Mouse (Mus musculus) left cerebral cortex, adult 8-10 months (tissue): ENCODE measurements around the gene Ntpcr. TPM values are rescaled to one million over a fixed set of nuclear protein-coding genes. Genes with fewer than 3 reads are reported as not detected.

ENCODE experiments used
- DNase-seq, 2 experiments: peaks; one replicate each; pipeline ENCODE4 v3.0.0; 2022; ENCODE audit warnings: low spot score in 2 of 2
- total RNA-seq, 4 experiments: library from RNA; stranded (reverse); gene quantifications; 2 replicates each; pipeline ENCODE4 v1.2.4; 2022

Gene Ntpcr
- 10 to 100 TPM; 21.7 to 30.4 (median 22.8) TPM for total RNA-seq

GRCm38 (mm10) chr8:125729746-125730145 lies at the start of gene Ntpcr:
TSS of gene Ntpcr (plus strand) at chr8:125729963.
- no peak for DNase-seq

- no peak for DNase-seq
Measured at GRCm38 (mm10) chr8:125680851-125681408, 48.8 kb upstream of the Ntpcr start.

GRCm38 (mm10) chr8:125685216-125685760 lies 44.5 kb upstream of the Ntpcr start:
- DNase-seq: no peak

GRCm38 (mm10) chr8:125686221-125686865 lies 43.4 kb upstream of the Ntpcr start:
- DNase-seq: no peak

- no peak for DNase-seq
Measured at GRCm38 (mm10) chr8:125690166-125690915, 39.4 kb upstream of the Ntpcr start.

GRCm38 (mm10) chr8:125690961-125691360 lies 38.8 kb upstream of the Ntpcr start:
- no peak for DNase-seq

GRCm38 (mm10) chr8:125692447-125692846 lies 37.3 kb upstream of the Ntpcr start:
- DNase-seq: no peak

GRCm38 (mm10) chr8:125693197-125693596 lies 36.6 kb upstream of the Ntpcr start:
- DNase-seq: no peak

GRCm38 (mm10) chr8:125695951-125696350 lies 33.8 kb upstream of the Ntpcr start:
- no peak for DNase-seq

- no peak for DNase-seq
Measured at GRCm38 (mm10) chr8:125699391-125700025, 30.3 kb upstream of the Ntpcr start.

GRCm38 (mm10) chr8:125700407-125700806 lies 29.4 kb upstream of the Ntpcr start:
- DNase-seq: no peak

GRCm38 (mm10) chr8:125702868-125703473 lies 26.8 kb upstream of the Ntpcr start:
- DNase-seq: no peak

- no peak for DNase-seq
Measured at GRCm38 (mm10) chr8:125704434-125704833, 25.3 kb upstream of the Ntpcr start.

GRCm38 (mm10) chr8:125705816-125706215 lies 23.9 kb upstream of the Ntpcr start:
- DNase-seq: no peak

- DNase-seq: no peak
Measured at GRCm38 (mm10) chr8:125709171-125709570, 20.6 kb upstream of the Ntpcr start.

GRCm38 (mm10) chr8:125711514-125711913 lies 18.2 kb upstream of the Ntpcr start:
- no peak for DNase-seq

- no peak for DNase-seq
Measured at GRCm38 (mm10) chr8:125716211-125716610, 13.6 kb upstream of the Ntpcr start.

- DNase-seq: no peak
Measured at GRCm38 (mm10) chr8:125716613-125717012, 13.2 kb upstream of the Ntpcr start.

GRCm38 (mm10) chr8:125718914-125719313 lies 10.8 kb upstream of the Ntpcr start:
- DNase-seq: no peak

- no peak for DNase-seq
Measured at GRCm38 (mm10) chr8:125722675-125723074, 7.1 kb upstream of the Ntpcr start.

GRCm38 (mm10) chr8:125723437-125723836 lies 6.3 kb upstream of the Ntpcr start:
- no peak for DNase-seq
